Mouse (Mus musculus) 3134 (cell line): ENCODE results near the gene Rpl36a.

Source experiments
- DNase-seq: peaks from one replicate; pipeline ENCODE4 v3.0.0-alpha.2; 2011; ENCODE audit warnings: low spot score; ENCODE audit not compliant: insufficient read length; ENCODE audit errors: extremely low read depth

Gene Rpl36a

DNA sequence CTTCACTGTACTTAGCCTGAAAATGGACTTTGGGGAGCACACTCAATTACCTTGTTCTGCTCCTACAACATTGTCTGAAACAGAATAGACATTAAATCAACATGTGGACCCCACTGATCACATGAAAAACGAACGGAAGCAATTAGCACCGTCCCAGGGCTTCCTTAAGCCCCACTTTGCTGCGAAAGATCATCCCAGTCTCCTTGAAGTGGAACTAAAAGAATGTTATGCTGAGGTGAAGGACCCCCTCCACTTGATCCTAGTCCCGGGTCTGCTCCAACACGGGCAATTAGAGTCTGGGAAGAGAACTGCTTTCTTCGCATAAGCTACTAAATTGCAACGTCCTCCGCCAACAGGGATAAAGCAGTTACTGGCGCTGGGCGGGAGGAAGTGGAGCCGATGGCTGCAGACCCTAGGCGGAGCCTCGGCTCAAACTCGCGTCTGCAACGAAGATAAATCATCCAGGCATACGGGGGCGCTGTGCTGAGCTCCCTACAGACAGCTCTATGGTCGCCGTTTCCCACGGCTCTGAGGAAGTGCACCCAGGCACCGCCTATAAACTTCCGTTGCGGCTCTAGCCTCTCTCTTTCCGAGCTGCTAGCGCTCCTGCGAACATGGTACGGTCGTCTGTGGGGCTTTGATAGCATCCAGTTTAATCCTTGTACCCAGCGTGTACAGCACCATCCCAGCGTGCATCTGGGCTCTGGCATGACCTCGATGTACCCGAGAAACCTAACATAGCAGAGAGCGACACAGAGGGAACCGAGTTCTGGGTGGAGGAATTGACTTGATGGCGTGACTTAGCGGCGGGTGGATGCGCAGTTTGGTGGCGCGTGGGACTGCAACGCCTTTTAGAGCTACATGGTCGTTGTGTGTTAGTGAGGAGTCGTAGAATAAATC, at the start of gene Rpl36a:
Gene Rpl36a (plus strand): TSS at position 552 of the 900 bp plus-strand sequence.
- DNase-seq = peak; percentile 81

DNA sequence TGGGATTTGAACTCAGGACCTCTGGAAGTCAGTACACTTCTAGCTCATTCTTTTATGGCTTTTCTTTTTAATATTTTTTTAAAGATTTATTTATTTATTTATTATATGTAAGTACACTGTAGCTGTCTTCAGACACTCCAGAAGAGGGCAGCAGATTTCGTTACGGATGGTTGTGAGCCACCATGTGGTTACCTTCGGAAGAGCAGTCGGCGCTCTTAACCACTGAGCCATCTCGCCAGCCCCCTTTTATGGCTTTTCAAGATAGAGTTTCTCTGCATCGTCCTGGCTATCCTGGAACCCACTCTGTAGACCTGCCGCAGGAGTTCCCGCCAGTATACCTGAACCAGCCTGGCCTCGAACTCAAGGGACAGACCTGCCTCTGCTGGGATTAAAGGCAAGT, 45.7 kb upstream of the Rpl36a start:
- DNase-seq = peak; percentile 62

DNA sequence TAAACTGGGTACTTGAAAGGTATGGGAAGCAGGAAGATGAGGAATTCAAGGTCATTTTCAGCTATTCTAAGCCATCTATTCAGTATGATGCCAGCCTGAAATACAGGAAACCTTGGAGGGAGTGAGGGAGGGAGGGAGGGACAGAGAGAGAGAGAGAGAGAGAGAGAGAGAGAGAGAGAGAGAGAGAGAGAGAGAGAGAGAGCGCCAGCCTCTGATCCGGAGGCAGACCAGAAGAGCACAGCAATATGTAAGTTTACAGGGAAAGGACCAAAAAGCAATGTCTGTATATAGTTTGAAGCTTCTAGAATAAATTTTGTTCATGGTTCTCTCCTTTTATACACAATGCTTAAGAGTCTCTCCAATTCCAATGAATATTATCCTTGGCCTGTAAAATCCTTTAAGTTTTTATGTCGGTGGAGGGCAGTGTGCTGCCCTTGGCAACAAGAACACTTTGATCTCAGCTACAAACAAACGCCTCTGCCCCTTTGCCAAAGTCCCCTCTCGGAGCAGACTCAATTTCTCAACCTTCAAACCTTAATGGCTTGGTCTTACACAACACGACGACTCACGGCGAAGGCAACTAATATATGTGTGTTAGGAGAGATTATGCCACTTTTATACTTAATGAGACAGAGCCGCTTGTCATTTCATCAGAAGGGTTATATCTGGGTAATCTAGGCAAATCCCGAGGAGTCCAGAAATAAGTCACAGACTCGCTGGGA, 44.9 kb upstream of the Rpl36a start:
- peak; percentile 28 for DNase-seq

DNA sequence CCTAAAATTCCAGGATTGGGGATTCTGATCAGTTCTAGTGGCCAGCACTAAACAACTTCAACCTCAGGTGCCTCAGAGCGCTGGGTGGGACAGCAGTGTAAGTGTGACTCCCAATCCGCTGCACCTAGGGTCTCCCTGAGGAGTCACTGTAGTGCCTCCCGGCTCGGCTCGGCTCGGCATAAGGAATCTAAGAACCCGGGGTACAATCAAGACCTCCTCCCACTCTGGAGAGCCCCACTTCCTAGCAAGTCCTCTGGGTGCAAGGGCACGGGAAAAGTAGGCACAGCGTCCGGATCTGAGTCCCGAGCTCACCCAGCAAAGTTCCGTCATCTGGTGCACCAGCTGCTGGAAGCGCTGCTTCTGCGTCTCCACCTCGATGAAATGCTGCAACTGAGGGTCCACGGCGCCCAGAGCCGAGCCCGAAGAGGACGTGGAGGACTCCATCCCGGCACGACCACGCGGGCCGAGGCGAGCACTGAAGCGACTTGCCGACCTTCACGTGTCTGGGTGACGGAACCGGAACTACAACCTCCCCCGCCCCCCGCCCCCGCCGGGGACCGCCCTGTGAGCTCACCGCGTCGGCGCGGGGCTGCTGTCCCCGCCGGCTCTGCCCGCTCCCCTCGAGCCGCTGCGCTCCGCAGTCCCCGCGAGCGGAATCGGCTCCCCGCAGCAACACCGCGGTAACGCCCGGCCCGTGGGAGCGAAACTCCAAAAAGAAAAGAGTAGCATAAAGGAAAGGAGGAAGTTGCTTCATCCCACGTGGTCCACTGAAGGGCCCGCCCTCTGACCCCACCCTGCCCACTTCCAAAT, 44.1 kb upstream of the Rpl36a start, which contains the start of gene Timm8a1:
Gene Timm8a1 (minus strand): TSS at position 721 of the 810 bp plus-strand sequence.
- DNase-seq = peak; percentile 85

DNA sequence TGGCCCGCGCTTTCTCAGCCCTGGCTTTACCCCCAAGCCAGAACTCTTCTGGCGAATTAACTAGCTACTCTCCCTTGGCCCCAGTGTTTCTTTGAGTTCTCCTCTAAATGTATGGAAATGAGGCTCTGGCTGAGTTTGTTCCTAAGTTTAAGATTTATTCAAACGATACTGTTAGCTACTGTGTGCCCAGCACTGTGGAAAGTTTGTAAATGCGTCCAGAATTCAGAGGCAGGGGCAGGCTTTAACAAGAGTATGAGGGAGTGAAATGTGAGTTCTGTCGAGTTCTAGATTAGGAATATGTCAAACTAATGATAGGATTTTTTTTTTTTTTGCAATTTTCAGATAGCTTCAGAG, 43.5 kb upstream of the Rpl36a start:
- DNase-seq = no peak

DNA sequence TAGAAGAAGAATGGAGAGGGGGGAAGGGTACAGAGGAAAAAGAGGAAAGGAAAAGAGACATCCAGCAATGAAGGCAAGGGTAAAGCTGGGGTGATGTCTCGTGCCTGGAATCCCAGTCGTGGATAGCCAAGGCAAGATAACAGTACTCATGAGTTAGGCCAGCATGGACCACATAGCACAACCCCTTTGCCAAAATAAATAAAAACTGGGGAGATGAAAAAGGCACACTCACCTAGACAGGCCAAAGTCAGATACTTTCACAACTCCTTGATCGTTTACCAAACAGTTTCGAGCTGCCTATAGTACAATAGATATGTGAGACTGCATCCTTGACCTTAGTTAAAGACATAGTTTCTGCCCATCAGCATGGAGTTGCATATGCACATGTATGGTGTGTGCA, 38.1 kb upstream of the Rpl36a start:
- no peak for DNase-seq

DNA sequence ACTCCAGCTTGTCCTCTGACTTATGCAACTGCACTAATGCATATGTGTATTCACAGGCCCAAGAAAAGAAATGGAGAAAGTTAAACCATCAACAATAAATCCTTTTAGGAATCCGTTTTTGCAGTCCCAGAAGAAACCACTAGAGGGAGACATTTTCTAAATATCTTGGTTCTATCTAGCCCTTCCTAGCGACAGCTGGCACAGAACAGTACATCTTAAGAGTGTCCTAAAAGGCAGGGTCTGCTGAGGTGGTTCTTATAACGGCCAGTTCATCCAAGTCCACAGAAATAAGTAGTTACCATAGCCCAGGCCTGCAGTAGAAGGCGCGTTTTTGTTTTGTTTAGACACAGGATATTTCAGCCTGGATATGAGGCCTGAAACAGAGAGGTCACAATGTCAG, 34.6 kb upstream of the Rpl36a start:
- no peak for DNase-seq

DNA sequence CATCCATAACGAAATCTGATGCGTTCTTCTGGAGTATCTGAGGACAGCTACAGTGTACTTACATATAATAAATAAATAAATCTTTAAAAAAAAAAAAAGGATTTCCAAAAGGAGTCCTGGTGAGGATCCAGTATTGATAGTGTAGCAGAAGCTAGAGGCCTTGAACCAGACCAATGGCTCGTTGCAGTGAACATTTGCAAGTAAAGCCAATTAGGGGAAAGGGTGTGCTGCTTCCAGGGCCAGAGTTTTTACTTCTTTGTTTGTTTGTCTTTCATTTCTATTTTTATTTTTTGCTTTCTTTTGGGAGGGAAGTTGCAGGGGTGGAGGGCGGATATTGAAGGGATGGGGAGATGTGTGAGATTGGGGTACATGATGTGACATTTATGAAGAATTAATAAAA, 32.1 kb upstream of the Rpl36a start:
- DNase-seq = no peak

DNA sequence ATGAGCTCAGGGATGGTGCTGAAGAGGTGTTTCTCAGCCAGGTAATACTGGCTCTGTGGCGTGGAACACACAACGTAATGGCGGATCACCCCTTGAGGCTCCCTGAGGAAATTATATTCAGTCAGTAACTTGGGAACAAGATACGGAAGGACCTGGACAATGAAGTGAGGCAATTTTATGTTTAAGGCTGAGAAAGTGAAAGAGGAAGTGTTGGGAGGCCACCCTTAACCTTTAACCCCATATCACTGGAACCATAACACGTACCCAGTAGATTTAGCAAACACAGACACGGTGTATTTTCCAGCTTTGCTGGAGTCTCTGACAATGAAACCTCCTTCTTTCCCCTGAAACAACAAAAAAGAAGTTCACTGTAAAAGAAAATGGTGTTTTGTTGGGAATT, 31.0 kb upstream of the Rpl36a start:
- DNase-seq = no peak

DNA sequence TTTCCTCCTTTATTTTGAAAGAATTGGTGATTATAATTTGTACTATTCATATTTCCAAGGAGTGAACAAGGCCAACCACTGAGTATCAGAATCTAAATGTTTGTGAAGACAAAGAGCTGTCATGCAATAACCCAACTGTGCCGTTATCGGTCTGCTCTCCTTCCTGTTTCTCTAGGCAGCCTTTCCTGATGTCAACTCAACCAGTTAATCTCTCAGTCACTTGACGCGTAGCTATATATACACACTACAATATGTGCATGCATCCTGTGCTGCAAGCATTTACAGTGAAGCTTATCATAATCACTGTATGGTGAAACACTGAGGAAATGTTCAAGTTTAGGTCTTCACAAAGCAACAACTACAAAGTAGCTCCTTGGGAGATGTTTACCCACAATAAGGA, 21.1 kb upstream of the Rpl36a start:
- no peak for DNase-seq

DNA sequence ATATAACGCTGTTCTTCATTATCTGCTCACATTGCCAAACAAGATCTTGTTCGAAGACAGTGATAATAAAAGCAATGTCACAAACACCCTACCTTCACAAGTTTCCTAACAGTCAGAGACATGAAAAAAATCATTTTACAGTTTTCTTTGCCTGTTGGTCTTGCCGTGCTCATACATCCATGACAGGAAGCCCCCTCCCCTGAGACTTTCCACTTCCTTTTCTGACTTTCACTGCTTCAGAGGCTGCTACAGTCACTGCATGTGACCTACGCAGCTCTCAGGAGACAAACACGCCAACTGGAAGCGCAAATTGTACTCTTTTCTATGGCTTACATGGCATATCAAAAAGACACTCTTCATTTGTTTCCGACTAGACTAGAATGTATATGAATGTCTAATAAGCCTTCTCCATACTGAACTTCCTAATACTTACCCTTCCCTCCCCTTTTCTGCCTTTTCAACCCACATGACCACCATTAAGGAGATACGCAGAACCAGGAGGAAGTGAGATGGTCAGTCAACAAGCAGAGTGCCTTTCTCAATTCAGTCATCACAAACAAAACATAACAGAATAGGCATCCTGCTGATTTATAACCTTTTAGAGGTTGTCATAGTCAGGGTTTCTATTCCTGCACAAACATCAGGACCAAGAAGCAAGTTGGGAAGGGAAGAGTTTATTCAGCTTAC, 18.8 kb upstream of the Rpl36a start:
- DNase-seq = no peak

DNA sequence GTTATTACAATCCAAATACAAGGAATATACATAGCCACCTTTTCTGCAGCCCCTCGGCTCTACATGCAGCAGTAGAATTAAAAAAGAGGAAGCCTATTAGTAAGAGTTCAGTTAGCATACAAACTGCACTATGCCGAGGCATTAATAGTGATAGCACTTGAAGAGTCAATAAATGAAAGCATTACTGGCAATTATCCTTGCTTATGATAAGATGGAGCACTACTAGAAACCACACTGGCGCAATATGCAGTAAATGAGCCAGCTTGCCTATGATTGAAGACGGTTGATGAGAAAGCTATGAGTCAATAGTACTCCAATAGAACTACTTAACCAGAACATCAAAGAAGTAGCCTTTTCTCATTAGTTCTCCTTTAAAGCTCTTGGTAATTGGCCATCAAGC, 7.6 kb upstream of the Rpl36a start:
- no peak for DNase-seq

DNA sequence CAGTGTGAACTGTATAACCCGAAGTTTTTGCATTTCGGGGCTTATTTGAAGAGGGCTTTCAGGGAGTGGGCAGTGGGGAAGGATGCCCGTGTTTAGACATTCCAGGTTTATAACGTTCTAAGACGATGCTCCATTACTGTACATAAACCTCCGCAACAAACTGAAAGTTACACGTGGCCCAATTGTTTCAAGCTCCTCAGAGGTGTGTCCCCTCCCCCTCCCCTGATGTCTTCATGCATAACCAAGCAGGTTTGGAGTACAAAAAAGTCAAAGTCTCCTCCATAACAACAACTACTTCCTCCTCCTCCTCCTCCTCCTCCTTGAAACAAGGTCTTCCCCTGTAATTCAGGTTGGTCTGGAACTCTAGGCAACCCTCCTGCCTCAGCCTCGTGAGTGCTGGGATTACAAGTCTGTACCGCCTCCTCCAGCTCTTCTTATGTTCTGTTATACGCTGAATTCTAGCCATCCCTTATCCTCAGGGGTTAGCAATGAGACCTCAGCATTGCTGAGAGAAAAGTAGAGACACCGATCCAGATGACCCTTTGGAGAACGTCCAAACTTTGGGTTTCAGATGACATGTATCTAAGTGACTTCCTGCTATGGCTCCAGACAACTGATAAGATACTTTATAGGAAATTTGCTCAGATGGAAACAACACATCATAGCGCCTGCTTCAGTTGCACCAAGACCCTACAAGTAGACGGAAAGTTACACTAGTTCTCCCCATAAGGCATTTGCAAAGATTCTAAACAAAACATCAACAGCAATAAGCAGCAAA, 4.7 kb upstream of the Rpl36a start:
- no peak for DNase-seq

DNA sequence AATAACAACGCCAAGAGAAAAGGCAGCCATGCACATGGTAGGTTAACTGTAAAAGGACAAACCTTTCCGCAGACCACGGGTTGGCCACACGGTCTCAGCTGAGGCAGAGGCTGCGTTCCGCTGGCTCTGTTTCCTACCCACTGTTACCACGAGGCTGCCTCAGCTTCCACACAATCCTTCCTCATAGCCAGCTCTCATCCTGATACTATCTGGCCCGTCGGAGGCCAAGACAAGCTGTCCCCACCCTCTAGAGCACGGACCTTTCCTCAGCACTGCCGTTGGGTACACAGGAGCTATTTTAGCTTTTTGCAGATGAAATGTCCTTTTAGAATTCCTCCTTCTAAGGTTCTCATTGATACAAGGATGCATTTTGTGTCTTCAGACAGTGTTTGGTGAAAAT, 3.2 kb upstream of the Rpl36a start:
- no peak for DNase-seq

DNA sequence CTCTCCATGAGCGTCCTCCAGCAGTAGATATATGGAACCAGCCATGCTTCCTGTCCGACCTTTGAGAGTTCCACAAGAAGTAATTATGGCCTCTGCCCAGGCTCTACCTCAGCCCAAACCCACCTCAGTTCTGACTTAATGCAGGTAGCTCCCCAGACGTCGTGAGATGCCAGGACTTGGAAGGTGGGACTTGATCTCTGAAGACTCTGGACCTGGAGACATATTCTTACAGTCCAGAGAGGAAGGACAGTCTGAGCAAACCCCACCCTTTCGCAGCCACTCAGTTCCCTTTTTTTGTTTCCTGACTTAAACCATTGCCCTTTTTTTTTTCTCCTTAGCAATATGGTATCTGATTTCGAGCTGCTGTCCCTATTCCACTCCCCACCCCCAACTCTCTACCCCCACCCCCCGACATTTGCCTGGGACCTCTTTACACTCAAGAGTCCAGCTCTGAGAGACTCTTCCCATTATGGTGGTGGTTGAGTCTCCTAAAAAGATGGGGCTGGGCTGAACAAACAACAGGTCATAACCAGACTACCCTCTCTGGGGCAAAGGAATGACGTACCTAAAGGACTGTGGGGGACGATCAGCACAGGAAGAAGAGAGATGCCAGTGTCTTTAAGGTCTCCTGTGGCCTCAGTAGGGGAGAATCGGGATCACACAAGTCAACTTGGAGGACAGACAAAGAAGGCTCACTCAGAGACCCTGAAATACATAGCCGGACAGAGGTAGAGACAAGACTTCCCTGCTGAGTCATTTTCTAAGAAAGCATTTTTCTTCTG, 2.4 kb upstream of the Rpl36a start, which contains the start of gene Btk:
Gene Btk (minus strand): TSS at position 683 of the 782 bp plus-strand sequence.
- no peak for DNase-seq

DNA sequence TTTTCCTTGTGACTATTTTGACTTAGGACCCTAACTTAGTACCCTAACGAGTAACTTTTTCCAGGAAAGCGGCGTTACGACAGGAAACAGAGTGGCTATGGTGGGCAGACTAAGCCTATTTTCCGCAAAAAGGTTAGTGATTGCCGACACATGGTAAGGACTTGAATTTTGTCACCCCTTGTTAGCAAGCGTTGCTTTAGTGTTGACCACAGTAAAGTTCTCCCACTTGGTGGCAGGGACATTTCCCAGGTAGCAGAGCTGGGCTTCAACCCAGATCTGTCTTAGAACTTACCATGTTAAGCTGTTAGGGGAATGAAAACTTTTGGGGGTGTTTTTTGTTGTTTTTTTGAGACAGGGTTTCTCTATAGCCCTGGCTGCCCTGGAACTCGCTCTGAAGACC, 993 bp downstream of the Rpl36a start:
- DNase-seq = no peak

DNA sequence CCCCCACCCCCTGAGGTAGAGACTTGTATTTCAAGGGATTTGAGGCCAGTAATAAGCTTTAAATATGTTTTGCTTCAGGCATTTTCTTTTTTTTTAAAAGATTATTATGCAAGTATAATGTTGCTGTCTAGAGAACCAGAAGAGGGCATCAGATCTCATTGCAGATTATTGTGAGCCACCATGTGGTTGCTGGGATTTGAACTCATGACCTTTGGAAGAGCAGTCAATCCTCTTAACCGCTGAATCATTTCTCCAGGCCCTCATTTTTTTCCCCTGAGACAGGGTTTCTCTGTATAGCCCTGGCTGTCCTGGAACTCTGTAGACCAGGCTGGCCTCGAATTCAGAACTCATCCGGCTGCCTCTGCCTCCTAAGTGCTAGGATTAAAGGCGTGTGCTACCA, 2.8 kb downstream of the Rpl36a start:
- no peak for DNase-seq

DNA sequence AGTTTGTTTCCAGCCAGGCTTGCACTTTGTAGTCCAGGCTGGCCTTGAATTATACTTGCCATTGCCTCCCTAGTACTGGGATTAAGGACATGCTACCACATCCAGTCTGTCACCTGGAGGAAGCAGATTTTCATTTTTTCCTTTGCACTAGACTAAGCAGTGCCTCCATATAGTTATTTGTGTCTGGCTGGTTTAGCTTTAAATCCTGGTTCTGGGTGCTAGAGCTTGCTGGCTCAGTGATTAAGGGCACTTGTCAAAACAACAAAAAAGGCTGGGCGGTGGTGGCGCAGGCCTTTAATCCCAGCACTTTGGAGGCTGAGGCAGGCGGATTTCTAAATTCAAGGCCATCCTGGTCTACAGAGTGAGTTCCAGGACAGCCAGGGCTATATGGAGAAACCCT, 3.5 kb downstream of the Rpl36a start:
- no peak for DNase-seq

DNA sequence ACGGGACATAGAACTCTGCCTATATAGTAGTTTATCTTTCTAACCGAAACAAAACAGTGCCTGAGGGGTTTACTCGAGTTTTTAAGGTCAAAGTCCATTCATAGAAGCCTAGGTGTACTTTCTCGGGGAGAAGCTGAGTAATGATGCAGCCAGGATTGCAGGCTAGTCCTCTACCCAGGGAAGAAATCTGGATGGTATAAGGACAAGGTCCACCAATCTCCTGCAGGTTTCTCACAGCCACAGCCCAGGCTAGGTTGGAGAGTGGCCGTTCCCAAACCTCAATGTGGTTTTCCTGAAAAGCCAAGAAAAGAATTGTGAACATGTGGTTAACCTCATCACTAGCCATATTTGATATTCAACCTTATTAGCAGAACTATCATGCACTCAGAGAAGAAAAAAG, 4.4 kb downstream of the Rpl36a start:
- no peak for DNase-seq
